Mouse (Mus musculus) neutrophil, adult 5-6 weeks (primary cell): ENCODE results near the gene Fbxl18. TPM values are rescaled to one million over a fixed set of nuclear protein-coding genes. Genes with fewer than 3 reads are reported as not detected.

ENCODE experiments used
- ATAC-seq: fragments of 151-379, 151-347 bp; 2 replicates; pipeline ENCODE4 v1.8.0; 2017; ENCODE audit warnings: mild to moderate bottlenecking, moderate TSS enrichment; ENCODE audit not compliant: insufficient number of reproducible peaks, poor library complexity, low FRiP score, severe bottlenecking; ENCODE audit errors: extremely low read depth
- total RNA-seq: library from RNA; stranded (forward); fragments of 200-1000 nt; gene quantifications from 2 replicates; pipeline ENCODE4 v1.2.3, GENCODE M21; 2017

Fbxl18 gene
- total RNA-seq, 1 experiment from 2014 or later, result 5.9 TPM

DNA sequence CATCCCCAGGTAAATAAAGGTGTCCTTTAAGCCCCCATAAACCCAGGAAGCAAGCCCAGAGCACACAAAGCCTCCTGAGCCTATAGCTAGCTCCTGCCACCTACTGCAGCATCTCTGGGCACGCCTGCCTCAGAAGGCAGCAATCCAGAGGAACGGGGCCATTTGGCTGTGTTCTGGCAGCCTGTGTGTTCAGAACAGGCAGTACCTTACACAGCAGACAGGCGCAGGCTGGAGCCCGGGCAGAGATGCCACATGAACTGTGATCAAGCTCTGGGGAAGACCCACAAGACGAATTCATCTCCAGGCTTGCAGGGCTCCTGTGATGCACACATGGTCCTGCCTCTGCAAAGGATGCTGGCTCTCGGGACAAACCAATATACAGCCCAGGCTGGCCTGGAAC, 15.0 kb downstream of the Fbxl18 start:
- no peak for ATAC-seq

DNA sequence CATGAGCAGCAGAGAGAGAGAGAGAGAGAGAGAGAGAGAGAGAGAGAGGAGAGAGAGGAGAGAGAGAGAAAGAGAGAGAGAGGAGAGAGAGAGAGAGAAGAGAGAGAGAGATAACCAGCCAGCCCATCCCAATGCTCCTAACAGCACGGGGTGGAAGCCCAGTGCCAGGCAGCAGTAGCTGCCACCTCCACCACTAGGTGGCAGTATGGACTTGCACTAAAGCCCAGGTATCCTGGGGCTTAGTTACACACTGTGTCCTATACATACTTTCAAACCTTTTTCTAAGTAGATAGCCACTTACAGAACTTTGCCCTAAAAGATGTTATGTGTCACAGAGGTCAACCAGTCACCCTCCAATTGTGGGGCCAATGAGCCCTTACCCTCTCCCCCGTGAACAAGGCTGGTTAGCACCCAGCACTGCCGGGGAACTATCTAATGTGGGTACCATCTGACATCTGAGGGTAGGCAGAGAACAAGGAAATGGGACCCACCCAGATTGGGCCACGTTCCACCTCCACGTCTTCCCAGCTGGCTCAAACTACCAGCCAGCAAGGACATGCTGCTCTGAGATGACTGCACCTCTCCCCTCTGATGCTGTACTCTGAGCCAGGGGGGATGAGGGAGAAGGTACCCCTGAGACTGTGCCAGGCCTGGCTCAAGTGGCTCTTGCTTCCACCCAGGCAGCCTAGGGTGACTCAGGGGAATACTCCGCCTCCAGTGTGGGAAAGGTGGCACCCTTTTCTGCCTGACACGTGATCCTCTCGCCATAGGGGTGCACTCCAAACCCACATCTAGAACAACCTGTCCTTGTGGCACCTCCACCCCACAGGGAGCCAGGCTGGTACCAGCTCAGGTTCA, 15.7 kb downstream of the Fbxl18 start:
- peak; percentile 69 for ATAC-seq

DNA sequence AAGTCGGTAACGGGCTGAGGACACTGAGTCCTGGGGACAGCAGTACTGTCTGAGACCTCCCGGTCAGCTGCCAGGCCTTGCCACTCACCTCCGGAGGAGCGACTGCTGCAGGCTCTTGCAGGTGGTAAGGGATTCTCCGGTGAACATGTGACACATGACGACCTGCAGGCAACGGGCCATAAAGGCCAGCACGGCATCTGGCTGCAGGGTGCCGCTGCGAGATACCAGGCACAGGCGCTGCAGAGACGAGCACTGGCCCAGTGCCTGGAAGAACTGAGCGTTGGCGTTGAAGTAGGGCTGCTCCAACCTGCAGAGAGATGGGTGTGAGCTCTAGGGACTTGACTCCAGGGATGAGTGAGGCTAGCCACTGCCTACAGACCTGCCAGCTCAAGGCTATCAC, 16.7 kb downstream of the Fbxl18 start:
- ATAC-seq, result no peak

DNA sequence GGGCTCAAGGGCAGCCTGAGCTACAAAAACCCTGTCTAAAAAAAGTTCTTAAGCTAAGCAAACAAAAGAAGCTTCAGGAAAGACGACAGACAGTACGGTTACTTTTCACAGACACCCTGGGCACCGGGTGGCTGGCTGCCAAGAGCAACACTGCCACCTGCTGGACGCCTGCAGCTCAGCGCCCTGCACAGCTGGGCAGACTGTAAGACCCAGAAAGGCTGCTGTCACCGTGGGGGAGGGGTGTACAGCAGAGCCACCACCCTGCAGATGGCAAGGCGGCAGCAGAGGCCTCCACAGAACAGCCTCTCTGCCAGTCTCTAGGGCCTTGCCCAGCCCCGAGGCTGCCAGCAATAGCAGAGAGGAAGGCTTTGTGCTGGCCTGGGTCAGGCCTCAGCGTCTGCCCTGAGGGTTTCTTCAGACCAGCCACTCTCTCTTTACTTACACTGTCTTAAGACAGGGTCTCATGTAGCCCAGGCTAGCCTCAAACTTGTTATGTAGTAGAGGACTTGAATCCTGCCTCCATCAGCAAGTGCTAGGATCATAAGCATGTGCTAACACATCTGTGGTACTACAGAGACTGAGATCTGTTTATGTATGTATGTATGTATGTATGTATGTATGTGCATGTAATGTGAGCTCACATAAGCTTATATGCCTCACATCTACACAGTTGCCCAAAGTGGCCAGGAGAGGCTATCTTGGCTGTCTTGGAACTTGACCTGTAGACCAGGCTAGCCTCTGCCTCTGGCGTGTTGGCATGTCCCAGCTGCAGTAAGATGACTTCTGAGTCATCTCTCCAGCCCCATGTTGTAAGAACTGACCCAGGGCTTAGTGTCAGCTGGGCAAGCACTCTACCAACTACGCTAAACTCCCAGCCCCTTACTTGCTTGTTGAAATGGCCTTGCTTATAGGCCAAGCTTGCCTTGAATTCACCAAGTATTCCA, 17.6 kb downstream of the Fbxl18 start:
- ATAC-seq, result peak; percentile 68

DNA sequence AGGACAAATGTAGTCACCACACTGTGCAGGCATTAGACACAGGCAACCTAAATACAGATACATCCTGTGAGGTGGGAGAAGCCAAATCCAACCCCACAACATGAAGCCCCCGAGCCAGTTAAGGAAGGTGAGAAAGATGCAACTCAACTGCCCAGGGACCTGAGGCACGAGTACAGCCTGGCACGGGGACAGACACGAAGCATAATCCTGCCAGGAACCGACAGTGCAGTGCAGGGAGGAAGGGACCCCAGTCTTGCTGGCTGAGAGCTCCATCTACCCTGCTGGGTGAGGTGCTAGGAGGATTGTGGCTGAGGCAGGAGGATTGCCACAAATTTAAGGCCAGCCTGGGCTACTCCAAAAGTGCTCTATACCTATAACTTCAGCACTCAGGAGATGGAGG, 18.3 kb downstream of the Fbxl18 start:
- no peak for ATAC-seq

DNA sequence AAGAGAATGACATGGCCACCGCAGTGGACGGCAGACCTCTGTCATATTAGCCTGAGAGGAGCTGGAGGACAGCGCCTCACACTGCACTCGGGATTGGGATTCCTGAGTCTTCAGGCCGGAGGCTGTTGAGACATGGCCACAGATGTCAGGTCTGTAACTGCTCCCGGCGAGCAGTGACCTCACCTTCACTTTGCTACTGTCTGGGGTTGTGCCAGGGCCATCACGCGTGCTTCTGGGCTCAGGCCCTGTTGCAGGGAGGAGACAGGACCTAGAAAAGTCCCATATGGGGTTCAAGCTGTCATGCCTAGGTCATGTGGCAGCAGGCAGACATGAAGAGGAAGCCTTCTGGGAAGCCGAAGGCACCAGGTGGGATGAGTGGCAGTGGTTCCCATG, 19.7 kb downstream of the Fbxl18 start:
- no peak for ATAC-seq

DNA sequence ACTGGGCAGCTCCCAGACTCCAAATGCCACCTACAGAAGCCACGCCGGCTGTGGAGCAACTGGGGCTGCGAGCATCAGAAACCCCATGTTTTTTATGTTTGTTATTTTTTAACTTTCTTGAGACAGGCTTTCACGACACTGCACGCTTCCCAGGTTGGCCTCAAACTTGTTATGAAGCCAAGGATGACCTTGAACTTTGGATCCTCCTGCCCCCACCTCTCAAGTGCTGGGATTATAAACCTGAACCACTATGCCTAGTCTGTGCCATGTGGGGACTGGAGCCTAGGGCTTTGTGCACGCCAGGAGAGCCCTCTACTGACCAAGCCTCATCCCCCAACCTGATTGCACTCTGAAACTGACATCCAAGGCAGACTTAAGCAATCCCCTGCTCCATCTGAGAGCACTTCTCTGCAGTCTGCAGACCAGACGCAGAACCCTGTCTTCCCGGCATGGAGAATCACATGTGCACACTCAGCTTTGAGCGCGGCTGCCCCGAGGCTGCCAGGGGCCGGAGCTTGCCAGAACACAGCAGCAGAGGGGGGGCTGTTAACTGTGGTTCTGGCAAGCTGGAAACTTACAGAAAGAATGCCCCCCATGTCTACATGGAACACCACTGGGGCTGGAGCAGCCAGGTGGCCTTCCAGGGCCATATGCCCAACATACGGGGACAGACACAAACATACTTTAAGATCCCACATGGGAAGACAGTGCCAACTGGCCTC, 20.3 kb downstream of the Fbxl18 start:
- ATAC-seq, result no peak

DNA sequence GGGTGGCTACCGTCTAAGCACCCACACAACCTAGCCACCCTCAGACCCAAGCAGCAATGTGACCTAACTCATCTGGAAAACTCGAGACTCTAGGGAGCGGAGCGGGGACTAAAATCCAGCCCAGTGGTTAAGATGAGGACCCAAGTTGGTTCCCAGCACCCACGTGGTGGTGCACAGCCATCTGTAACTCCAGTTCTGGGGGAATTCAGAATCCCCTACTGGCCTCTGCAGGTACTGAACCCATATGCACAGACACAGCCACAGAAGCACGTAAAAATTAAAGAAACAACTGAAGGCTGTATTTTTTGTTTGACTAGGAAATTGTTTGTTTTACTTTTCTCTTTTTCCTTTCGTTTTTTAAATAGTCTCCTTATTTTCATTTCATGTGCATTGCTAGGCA, 21.5 kb downstream of the Fbxl18 start:
- ATAC-seq, result no peak

DNA sequence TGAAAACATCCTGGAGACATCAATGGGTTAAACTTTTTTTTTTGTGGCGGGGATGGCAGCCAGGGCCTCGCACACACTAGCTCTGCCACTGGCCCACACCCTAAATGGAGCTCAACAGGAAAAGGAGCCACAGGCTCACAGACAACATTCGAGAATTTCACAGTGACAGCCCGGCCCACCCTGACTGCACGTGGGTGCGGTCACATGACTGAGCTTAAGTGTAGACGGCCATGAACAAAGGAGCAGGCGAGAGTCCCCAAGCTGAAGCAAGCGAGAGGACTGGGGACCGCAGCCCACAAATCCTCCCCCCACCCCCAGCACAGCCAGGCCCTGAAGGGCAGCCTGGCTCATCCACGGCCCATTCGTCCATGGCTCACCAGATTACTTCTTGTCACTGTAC, 23.5 kb downstream of the Fbxl18 start:
- no peak for ATAC-seq

DNA sequence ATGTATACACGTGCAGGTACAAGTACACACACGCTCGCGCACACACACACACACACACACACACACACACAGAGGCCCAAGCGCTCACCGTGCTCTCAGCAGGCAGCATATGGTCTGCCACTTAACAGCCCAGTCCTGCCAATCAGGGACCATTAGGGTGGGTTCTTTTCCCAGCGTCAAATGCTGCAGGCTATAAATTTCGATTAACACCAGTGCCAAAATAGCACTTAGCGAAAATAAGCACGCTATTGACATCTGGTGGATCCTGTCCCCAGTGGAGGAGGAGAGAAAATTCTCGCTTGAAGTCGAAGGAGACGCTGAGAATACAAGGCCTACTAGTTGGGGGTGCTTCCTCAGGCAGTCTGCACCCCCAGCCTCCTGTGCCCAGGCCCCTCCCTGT, 25.8 kb downstream of the Fbxl18 start:
- no peak for ATAC-seq

DNA sequence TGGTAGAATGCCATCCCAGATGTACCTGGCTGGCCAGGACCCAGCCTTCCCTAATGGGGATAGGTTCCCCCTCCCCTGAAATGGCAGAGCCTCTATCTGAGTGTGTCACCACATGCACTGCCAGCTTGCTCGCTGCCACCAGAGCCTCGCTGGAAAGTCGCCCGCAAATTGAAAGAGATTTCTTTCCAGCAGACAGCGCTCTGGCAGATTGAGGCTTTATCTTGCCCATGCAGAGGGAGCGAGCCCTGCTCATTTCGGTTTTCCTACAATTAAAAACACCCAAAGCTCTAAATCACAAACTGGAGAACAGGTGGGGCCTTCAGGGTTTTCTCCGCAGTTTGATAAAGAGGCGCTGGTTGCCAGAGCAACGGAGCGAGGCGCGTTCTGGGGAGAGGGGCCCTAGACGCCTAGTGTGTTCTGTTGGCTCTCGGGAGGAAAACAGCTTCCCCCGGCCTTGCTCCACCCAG, 37.4 kb downstream of the Fbxl18 start:
- ATAC-seq, result no peak

DNA sequence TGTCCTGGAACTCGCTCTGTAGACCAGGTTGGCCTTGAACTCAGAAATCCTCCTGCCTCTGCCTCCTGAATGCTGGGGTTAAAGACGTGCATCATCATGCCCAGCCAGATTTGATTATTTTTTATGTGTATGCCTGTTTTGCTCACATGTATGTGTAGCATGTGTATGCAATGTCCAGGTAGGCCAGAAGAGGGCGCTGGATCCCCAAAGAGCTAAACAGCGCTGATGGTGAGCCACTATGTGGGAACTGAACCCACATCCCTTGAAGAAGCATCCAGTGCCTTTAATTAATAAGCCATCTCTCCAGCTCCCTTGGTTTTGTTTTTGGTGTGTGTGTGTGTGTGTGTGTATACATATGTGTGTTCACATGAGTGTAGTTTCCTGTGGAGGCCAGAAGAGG, 38.8 kb downstream of the Fbxl18 start:
- no peak for ATAC-seq

DNA sequence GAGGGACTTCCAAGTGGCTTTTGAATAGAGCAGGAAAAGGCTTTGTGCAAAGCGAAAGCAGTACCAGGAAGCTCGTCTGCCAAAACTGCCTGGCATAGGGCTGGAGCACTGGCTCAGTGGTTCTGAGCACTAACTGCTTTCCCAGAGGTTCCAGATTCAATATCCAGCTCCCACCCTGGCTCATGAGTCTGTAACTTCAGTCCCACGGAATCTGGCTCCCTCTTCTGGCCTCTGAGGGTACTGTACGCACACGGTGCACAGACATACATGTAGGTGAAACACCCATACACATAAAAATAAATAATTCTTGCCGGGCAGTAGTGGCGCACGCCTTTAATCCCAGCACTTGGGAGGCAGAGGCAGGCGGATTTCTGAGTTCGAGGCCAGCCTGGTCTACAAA, 40.3 kb downstream of the Fbxl18 start:
- no peak for ATAC-seq

DNA sequence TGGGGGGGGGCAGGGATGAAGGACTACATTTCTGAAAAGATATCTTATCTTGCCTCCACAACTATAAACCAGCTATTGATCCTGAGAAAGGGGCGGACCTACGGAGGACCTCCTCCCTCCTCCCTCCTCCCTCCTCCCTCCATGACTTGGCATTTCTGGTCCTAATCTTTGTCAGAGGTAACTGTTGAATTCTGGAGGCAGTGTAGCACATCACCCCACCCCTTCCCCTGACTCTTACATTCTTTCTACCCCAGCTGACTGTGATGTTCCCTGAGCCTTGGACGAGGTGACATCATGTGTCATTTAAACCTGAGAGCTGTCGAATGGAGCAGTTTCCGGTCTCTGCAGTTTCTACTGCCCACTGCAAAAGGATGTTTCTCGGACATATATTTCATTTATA, 41.6 kb downstream of the Fbxl18 start:
- ATAC-seq, result no peak

DNA sequence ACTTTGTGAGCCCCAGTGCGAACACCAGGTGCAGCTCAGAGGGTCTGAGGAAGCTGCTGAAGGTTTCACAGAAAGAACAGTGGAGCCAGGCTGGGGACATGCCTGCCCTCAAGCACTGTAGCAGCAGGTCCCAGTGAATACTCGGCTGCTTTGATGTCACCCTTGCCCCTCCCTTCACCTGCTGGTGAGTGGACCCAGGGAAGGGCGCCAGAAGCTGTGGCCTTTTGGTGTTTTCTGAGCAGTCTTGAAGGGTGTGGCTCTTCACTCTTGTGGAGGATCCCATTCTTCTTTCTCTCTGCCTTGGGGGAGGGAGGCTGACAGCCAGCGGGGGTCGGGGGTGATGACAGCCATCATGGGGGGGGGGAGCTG, 43.6 kb downstream of the Fbxl18 start:
- no peak for ATAC-seq

DNA sequence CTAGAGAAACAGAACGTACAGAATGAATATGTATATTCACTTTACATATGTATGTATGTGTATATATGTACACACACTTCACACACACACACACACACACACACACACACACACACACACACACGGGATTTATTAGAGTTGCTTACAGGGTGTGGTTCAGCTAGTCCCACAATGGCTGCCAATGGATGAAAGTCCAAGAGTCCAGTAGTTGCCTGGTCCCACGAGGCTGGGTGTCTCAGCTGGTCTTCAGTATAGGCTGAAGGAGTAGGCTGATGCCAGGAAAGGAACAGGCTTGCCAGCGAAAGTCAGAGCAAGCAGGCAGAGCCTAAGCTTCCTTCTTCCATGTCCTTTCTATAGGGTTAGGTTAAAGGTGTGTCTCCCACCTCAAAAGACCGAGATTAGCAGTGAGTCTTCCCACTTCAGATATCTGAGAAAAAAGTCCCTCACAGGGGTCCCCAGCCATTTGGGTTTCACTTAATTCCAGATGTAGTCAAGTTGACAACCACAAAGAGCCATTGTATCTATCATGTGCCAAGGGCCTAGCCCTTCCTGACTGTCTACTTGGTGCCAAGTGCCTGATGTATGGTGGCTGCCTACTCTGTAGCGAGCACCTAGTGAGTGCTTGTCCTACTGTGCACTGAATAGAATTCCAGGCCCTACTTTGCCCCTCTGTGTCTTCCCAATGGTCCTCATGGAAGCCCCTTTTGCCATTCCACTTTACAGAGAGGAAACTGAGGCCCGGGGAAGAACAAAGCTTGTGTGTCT, 44.1 kb downstream of the Fbxl18 start:
- ATAC-seq, result no peak

DNA sequence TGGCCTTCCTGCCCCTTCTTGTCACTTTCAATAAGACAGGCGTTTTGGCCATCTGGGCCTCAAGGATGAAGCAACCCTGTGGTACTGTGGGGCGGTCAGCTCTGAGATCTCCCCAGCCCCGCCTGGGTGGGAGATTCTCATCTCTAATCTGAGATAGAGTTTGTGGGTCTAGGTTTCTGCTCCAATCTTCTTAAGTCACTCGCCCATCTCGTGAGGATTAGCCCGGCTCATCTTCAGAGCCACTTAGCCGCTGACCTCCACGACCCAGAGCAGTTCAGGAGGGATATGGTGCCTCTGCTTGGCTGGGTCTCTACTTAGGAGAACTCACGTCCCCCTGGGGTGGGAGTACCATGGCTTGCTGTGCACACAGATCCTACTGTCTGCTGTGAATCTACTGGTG, 44.7 kb downstream of the Fbxl18 start:
- ATAC-seq, result no peak

DNA sequence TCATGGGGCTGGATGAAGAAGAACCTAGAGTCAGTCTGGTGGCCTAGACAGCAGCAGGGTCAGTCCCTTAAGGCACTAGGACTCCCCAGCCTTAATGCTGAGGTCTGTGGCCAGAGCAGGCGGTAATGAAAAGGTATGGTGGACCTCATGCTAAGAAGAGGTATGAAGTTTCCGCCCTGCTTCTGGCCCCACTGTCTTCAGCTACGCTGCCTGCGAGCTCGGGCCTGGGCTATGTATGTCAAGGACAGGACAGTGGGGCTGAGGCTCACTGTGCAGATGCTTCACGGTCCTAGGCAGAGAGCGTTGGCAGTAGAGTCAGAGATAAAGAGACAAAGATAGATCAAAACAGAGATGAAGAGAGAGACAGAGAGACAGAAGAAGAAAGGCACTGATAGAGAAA, 46.3 kb downstream of the Fbxl18 start:
- ATAC-seq, result no peak

DNA sequence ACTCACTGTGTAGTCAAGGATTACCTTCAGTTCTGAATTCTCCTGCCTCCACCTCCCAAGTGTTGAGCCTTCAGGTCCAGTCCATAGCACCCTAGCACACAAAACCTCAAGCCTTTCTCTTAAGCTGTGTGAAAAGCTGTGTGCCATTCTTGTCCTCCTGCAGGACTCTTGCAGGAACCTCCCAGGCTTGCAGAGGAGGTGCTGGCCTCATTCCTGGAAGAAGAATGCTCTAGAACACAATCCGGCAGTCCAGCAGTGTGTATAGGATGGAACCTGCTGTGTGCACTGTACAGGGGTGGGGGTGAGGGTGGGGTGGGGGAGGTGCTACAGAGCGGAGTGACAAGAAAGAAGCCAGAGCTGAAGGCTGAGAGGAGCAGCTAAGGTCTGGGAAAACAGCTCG, 47.1 kb downstream of the Fbxl18 start:
- ATAC-seq, result no peak
